Mouse (Mus musculus) hindbrain, embryonic 11.5 days (tissue): Measurements from ENCODE around the gene Tlr13. TPM values are rescaled to one million over a fixed set of nuclear protein-coding genes. Genes with fewer than 3 reads are reported as not detected.
"Not testable (repeated sequence)": the region's sequence is repeated elsewhere in the genome, so short reads cannot be mapped to it uniquely, and the experiment has no call there.

Experiments
- ATAC-seq: fragments of 200-750 bp; cut with Nextera tagmentation; 2 replicates; pipeline ENCODE4 v1.8.0; 2017; ENCODE audit warnings: mild to moderate bottlenecking, moderate TSS enrichment, moderate library complexity; ENCODE audit not compliant: low FRiP score
- DNase-seq: peaks from one replicate; pipeline ENCODE4 v3.0.0-alpha.2; 2015; ENCODE audit warnings: low spot score
- H3K27ac ChIP-seq: fragments of 300-500 bp; sonication (generic); 2 replicates; pipeline ENCODE4 v1.5.1; 2014; ENCODE audit warnings: mild to moderate bottlenecking, low read depth, low read length
- H3K27me3 ChIP-seq: fragments of 300-500 bp; sonication (generic); 2 replicates; pipeline ENCODE4 v1.6.1; 2014; ENCODE audit warnings: mild to moderate bottlenecking, low read length, moderate library complexity, mixed read lengths; ENCODE audit not compliant: control insufficient read depth, insufficient read depth
- H3K36me3 ChIP-seq: fragments of 300-500 bp; sonication (generic); 2 replicates; pipeline ENCODE4 v1.6.1; 2014; ENCODE audit warnings: mild to moderate bottlenecking, low read length, moderate library complexity, mixed read lengths; ENCODE audit not compliant: control insufficient read depth, insufficient read depth
- H3K4me1 ChIP-seq: fragments of 300-500 bp; sonication (generic); replicated peaks from 2 replicates; pipeline ENCODE4 v1.6.1; 2014; ENCODE audit warnings: low read length, mixed read lengths; ENCODE audit not compliant: control insufficient read depth, insufficient read depth
- H3K4me2 ChIP-seq: fragments of 300-500 bp; sonication (generic); replicated peaks from 2 replicates; pipeline ENCODE4 v1.6.1; 2014; ENCODE audit warnings: mild to moderate bottlenecking, low read depth, low read length
- H3K4me3 ChIP-seq: fragments of 300-500 bp; sonication (generic); 2 replicates; pipeline ENCODE4 v1.5.1; 2014; ENCODE audit warnings: low read depth, low read length
- H3K9ac ChIP-seq: fragments of 300-500 bp; sonication (generic); 2 replicates; pipeline ENCODE4 v1.6.1; 2014; ENCODE audit warnings: low read depth, low read length
- H3K9me3 ChIP-seq: fragments of 300-500 bp; sonication (generic); 2 replicates; pipeline ENCODE4 v1.6.1; 2016; ENCODE audit warnings: low read length; ENCODE audit not compliant: control insufficient read depth
- WGBS: fragments of 180-500 bp; shearing (Covaris S2); extraction: QIAGEN DNeasy Blood & Tissue Kit; methylation state at CpG from one replicate; pipeline ENCODE4 v1.1.7; 2014; 5-methylcytosine and 5-hydroxymethylcytosine counted together
- polyA plus RNA-seq: library from polyadenylated mRNA; unstranded; fragments of >200 nt; fragmentation: Nextera tagmentation; extraction: Ambion mirVana; gene quantifications from 2 replicates; pipeline ENCODE4 v1.2.1, GENCODE M21; 2014

The Tlr13 gene
- polyA plus RNA-seq, 1 experiment from 2014 or later, result 0.51 TPM

DNA sequence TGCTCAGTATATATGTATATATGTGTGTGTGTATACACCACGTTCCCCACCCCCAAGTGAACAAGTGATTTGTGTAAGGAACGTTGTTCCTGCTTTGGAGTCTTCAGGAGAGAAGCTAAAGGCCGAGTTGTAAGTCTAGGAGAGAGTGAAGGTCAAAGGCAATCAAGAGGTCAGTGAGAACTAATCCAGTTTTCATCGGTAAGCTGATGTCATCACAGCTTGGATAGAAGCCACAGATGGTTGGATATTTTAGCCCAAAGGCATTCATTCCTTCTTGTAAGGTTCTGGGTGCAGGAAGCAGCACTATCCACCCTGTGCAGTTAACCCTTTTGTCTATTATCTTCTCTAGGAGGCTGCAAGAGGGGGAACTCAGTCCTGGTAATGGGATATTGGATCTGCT is 47.1 kb downstream of the Tlr13 start:
- 54% methylated on average over 4 of the region's 4 CpGs for WGBS
- no peak for ATAC-seq
- Histone ChIP-seq H3K4me1 (no peaks in the 10 kb centered on the region), H3K4me2 (0 out of 2 replicates have a peak overlapping the region, but pooled peaks have one; percentile 11), H3K36me3 (no peaks in the 10 kb centered on the region), H3K27ac (no peak overlapping the region), H3K9me3 (no peaks in the 10 kb centered on the region), H3K9ac (no peak overlapping the region), H3K27me3 (no peaks in the 10 kb centered on the region), H3K4me3 (no peak overlapping the region)
- DNase-seq, result no peak

DNA sequence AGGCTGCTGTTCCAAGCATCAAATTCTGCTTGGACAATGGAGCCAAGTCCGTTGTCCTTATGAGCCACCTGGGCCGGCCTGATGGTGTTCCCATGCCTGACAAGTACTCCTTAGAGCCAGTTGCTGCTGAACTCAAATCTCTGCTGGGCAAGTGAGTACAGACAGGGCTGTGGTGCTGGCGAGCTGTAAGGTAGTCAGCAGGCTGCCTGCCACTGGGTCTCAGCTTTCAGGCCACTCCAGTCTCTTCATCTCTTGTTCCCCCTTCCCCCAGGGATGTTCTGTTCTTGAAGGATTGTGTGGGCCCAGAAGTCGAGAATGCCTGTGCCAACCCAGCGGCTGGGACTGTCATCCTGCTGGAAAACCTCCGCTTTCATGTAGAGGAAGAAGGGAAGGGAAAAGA is 51.4 kb downstream of the Tlr13 start:
- not testable (repeated sequence) for H3K9ac ChIP-seq, ATAC-seq, H3K36me3 ChIP-seq

GRCm38 (mm10) chrX:106197308-106197707 is 54.3 kb downstream of the Tlr13 start:
- H3K9me3 ChIP-seq, result no peaks in the 10 kb centered on the region
- 70% methylated on average over 5 of the region's 5 CpGs for WGBS
- H3K27me3 ChIP-seq, result no peaks in the 10 kb centered on the region
- no peak for DNase-seq
- H3K4me2 ChIP-seq, result no peak overlapping the region
- H3K27ac ChIP-seq, result no peak overlapping the region
- no peaks in the 10 kb centered on the region for H3K36me3 ChIP-seq
- no peaks in the 10 kb centered on the region for H3K4me1 ChIP-seq
- no peak overlapping the region for H3K4me3 ChIP-seq
- H3K9ac ChIP-seq, result no peak overlapping the region
- ATAC-seq, result no peak

More for the DNA sequence above, 51.4 kb downstream of the Tlr13 start:
- not testable (repeated sequence) for H3K9me3 ChIP-seq, H3K27ac ChIP-seq, H3K4me2 ChIP-seq, H3K27me3 ChIP-seq, H3K4me3 ChIP-seq, H3K4me1 ChIP-seq, DNase-seq
- WGBS, result 83% methylated on average over 5 of the region's 6 CpGs

DNA sequence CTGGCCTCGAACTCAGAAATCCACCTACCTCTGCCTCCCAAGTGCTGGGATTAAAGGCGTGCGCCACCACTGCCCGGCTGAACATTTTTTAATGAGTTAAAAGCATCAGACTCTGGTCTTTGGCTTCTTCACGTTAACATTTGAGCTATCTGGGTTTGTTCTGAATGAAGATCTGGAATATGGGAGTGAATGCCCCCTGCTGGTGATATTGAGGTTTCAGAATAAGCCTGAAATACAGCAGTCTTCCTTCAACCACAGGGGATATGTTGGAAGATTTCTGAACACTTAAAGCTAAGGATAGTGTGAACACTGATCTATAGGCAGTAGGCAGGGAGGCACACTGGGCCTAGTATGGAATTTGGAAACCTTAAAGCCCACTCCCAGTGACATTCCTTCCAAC is 55.9 kb downstream of the Tlr13 start:
- no peak overlapping the region for H3K9ac ChIP-seq
- no peak overlapping the region for H3K27ac ChIP-seq
- DNase-seq, result no peak
- 91% methylated on average over 5 of the region's 5 CpGs for WGBS
- H3K36me3 ChIP-seq, result no peaks in the 10 kb centered on the region
- H3K9me3 ChIP-seq, result no peaks in the 10 kb centered on the region
- H3K4me2 ChIP-seq, result no peak overlapping the region
- H3K27me3 ChIP-seq, result no peaks in the 10 kb centered on the region
- H3K4me1 ChIP-seq, result no peaks in the 10 kb centered on the region
- no peak overlapping the region for H3K4me3 ChIP-seq
- ATAC-seq, result no peak

GRCm38 (mm10) chrX:106209100-106209499 is 66.1 kb downstream of the Tlr13 start:
- Histone ChIP-seq H3K27me3 (no peaks in the 10 kb centered on the region), H3K9ac (no peak overlapping the region), H3K4me3 (no peak overlapping the region), H3K36me3 (no peaks in the 10 kb centered on the region), H3K27ac (no peak overlapping the region), H3K4me1 (no peaks in the 10 kb centered on the region), H3K9me3 (no peaks in the 10 kb centered on the region), H3K4me2 (no peak overlapping the region)
- WGBS, result 88% methylated on average over 2 of the region's 2 CpGs
- ATAC-seq (no peak), DNase-seq (no peak)

Other genes with a start within 250 kb of the Tlr13 start
- 193 and 234 TPM in 2 replicates for gene Atrx, start 213.8 kb upstream of the Tlr13 start, polyA plus RNA-seq
- gene Magt1, start 131.3 kb upstream of the Tlr13 start, polyA plus RNA-seq, result 47.1 and 55.7 TPM in 2 replicates
- gene Cox7b, start 127.5 kb upstream of the Tlr13 start, polyA plus RNA-seq, result 291 and 309 TPM in 2 replicates
- gene Atp7a, start 115.9 kb upstream of the Tlr13 start, polyA plus RNA-seq, result 25.3 and 28.0 TPM in 2 replicates
- 413 and 443 TPM in 2 replicates for gene Pgk1, start 43.9 kb downstream of the Tlr13 start, polyA plus RNA-seq
- gene Taf9b, start 78.0 kb downstream of the Tlr13 start, polyA plus RNA-seq, result 13.9 and 18.6 TPM in 2 replicates
- gene Fnd3c2, start 112.2 kb downstream of the Tlr13 start, polyA plus RNA-seq, result not detected in 2 replicates